Mouse (Mus musculus) heart, postnatal 0 days (tissue): ENCODE data around the gene Bri3.

Source experiments
- CTCF ChIP-seq: IDR thresholded peaks from 2 replicates; pipeline ENCODE4 v1.5.1; 2016; ENCODE audit warnings: antibody characterized with exemption, control low read depth, low read depth
- EP300 ChIP-seq: IDR thresholded peaks from 2 replicates; pipeline ENCODE4 v1.6.1; 2016; ENCODE audit warnings: antibody characterized with exemption, low read depth

DNA sequence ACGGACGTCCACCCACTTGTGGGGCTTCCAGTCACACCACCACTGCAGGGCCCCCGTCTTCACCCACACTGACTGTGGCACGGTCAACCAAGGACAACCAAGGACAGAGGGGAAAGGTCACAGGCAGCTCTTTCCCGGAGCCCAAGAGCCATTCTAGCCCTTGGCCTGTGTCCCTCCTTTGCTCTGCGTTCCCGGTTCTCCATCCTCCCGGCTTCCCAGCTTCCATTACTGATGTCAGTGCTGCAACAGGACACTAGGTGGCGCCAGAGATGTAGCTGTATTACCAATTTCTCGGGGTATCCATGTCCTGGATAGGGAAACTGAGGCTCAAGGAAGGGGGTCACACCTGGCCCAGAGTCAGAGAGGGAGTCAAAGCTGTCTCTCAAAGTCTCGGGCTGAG, 36.8 kb upstream of the Bri3 start:
- TF ChIP-seq EP300 (no peak), CTCF (peak; percentile 80)
